In genomic region chr3:157203573-157203972, GRCm38 (mm10) we compare ENCODE assay signal across 13 mouse cellular contexts.
A peak's percentile ranks its signal among the peaks of the same experiment; 100 is the strongest.
DNase-seq lines count a peak whose midpoint lies in the region; ATAC-seq lines count a peak whose summit lies in the region.
"Had no signal": no experiment of that assay in that cellular context is flagged by ENCODE, and none has a peak within 500 bp of the region (broad histone marks: within the 10 kb centered on the region; RNA-seq: fewer than 3 reads in every experiment).

No protein-coding gene starts in this region.

- ATAC-seq in frontal cortex, adult (ENCODE audit: low TSS enrichment), result peak; percentile 72
- ATAC-seq: midbrain, embryonic 16.5 days had no signal

- DNase-seq in frontal cortex, postnatal 25 days (ENCODE audit: low spot score in 2 of 2), result no peak
- peak; percentile 26 for DNase-seq in right cerebral cortex, adult 18-20 months
- DNase-seq in right cerebral cortex, postnatal 25 days, result no peak
- DNase-seq in frontal cortex, postnatal 10 days (ENCODE audit: low spot score in 2 of 2), result peak; percentile 17 to 36
- no peak for DNase-seq in kidney, postnatal 25 days
- no peak for DNase-seq in heart, adult 9 months (ENCODE audit: low spot score in 2 of 2)
- DNase-seq: adrenal gland, adult 2 months; cerebellum, adult 2 months; gastrocnemius, postnatal 10 days; lung, postnatal 14 days; thymus, postnatal 36 days had no signal

Comparison
In these comparisons a context has a peak if more than half of its experiments do, and no peak if none do; other contexts are left out.
1. DNase-seq: peak in right cerebral cortex, adult 18-20 months (single experiment) and frontal cortex, postnatal 10 days (2 of 2); none in frontal cortex, postnatal 25 days (0 of 2), right cerebral cortex, postnatal 25 days (single experiment), kidney, postnatal 25 days (0 of 2) and heart, adult 9 months (0 of 2).